Mouse (Mus musculus) lung, postnatal 0 days (tissue): Measurements from ENCODE around the gene Slc25a47.

Experiments used
- CTCF ChIP-seq: IDR thresholded peaks from 2 replicates; pipeline ENCODE4 v1.5.1; 2016; ENCODE audit warnings: antibody characterized with exemption, mild to moderate bottlenecking
- EP300 ChIP-seq: IDR thresholded peaks from 2 replicates; pipeline ENCODE4 v1.6.1; 2016; ENCODE audit warnings: antibody characterized with exemption, mild to moderate bottlenecking, control low read depth

GRCm38 (mm10) chr12:108820461-108820860, 15.4 kb upstream of the Slc25a47 start:
- TF ChIP-seq CTCF (no peak), EP300 (no peak)
